Mouse (Mus musculus): ENCODE results near the gene Bbof1.

The Bbof1 gene

DNA sequence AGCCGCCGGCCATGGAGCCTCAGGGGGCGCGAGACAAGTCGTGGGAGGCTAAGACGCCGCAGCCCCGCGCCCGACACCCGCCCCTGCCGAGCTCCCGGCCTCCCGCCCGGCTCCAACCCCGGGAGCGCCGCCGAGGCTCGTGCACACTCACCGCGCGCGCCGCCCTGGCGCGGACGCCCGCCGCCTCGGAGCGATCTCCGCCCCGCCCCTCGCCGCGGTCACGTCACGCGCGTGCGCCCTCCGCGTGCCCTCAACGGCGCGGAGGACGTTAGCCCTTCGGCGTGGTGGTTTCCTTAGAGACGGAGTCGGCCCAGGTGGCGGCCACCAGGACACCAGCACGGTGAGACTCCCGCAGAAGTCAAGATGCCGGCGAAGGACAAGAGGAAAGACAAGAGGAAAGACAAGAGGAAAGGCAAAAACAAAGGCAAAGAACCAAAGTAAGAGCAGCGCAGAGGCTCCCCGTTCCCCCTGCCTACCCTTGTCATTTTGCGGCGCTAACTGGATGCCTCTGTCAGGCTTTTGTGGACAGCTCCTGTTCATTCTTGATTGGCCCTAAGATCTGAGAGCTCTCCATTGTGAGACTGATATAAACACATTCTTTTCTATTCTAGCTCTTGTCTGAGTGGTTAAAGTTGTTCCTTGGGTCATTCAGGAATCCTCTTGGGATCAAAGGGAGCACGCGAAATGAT lies at the start of gene Bbof1, which contains the start of gene Entpd5:
Gene Bbof1, plus strand, starts transcription at position 253 of the 689 bp plus-strand sequence.
Gene Entpd5, minus strand, starts transcription at position 211 of the 689 bp plus-strand sequence.
- peak; percentile 85 for DNase-seq (ENCODE audit: low spot score)

- DNase-seq (ENCODE audit: low spot score), result peak; percentile 84
Measured at GRCm38 (mm10) chr12:84361555-84362489, 47.0 kb upstream of the Bbof1 start, which contains the start of the genes Coq6 and Fam161b. Gene Coq6, plus strand, starts transcription at chr12:84361657. Gene Fam161b, minus strand, starts transcription at chr12:84361833.

GRCm38 (mm10) chr12:84362872-84363271 lies 46.0 kb upstream of the Bbof1 start:
- no peak for DNase-seq (ENCODE audit: low spot score)

- DNase-seq (ENCODE audit: low spot score), result no peak
Measured at GRCm38 (mm10) chr12:84364291-84364690, 44.6 kb upstream of the Bbof1 start.

- DNase-seq (ENCODE audit: low spot score), result no peak
Measured at GRCm38 (mm10) chr12:84365137-84365536, 43.7 kb upstream of the Bbof1 start.

DNA sequence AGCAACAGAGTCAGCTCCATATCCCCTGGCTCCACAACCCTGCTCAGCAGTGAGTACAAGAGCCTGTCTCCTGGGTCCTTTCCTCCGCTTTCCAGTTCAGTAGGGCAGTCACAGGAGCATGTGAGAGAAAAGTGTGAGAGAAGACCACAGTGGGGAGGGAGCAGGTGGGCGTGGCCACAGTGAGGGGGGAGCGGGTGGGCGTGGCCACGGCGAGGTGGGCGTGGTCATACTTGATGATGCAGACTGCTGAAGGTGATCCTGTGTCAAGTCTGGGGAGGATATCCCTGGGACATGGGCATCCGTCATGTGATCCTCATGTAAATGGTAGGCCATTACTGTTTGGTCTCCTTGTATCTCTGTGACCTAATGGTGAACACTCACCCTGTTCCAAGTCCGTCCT lies 41.9 kb upstream of the Bbof1 start:
- no peak for DNase-seq (ENCODE audit: low spot score)

- DNase-seq (ENCODE audit: low spot score), result no peak
Measured at GRCm38 (mm10) chr12:84371647-84372046, 37.2 kb upstream of the Bbof1 start.

GRCm38 (mm10) chr12:84373831-84374481 lies 34.9 kb upstream of the Bbof1 start:
- DNase-seq (ENCODE audit: low spot score), result no peak

DNA sequence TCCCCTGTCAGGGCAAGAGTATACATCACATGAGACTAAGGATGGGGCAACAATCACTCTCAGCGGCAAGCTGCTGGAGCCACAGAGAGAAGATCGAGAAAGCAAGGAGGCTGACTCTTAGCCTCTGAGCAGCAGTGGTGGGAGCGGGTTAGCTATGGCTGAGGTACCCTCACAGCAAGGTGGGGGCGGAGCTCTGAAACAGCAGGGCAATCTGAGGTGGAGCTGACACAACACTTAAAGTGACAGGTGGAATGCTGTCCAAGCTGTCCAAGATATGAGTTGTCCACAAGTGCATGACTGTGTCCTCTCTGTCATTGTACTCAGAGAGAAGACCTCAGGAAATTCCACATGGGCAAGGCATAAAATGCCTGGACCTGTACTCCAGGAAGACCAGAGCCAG lies 26.5 kb upstream of the Bbof1 start:
- no peak for DNase-seq (ENCODE audit: low spot score)

- no peak for DNase-seq (ENCODE audit: low spot score)
Measured at GRCm38 (mm10) chr12:84384644-84385081, 24.2 kb upstream of the Bbof1 start.

DNA sequence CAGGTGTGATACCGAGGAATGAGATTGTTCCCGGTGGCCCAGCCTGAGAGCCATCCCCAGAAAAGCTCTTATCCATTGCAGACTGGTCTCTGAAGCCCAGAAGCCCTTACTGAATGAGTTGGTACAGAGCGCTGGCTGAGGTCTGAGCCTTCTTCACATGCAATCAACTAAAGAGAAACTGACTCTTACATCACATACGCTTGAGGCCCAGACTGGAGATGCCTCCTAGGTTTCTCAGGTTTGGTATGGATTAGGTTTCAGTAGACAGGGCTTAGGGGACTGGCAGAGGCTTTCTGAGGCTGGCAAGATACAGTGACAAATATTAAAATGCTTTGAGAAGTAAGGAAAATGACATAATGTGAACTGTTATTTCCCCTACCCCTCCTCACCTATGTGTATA lies 23.5 kb upstream of the Bbof1 start:
- DNase-seq (ENCODE audit: low spot score), result no peak

- DNase-seq (ENCODE audit: low spot score), result no peak
Measured at GRCm38 (mm10) chr12:84388097-84388496, 20.8 kb upstream of the Bbof1 start.

DNA sequence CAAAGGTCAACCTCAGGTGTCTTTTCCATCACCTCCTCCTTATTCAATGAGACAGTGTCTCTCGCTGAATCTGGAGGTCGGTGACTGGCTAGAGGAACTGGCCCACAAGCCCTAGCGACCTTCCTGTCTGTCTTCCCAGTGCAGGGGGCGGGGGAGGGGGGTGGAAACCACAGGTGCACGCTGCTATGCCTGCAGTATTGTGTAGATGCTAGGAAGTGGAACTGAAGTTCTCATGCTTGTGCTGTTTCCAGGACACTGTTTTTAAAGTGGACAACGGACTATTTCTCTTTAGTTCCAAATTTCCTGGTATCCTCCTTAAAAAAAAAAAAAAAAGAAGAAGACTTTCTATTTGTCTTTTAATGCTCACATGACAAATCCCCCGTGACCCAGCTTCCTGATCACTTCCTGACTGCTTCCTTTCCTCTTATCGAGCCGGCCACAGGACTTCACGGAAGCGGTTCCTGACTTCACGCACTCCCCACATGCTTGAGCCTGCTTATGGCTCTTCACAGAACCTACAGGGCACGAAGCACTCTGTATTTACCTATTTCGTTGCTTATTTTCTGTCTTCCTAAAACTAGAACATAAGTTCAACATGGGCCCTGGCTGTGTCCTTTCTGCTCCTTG lies 20.0 kb upstream of the Bbof1 start:
- no peak for DNase-seq (ENCODE audit: low spot score)

GRCm38 (mm10) chr12:84390336-84390735 lies 18.5 kb upstream of the Bbof1 start:
- DNase-seq (ENCODE audit: low spot score), result no peak

- DNase-seq (ENCODE audit: low spot score), result no peak
Measured at GRCm38 (mm10) chr12:84392681-84393080, 16.2 kb upstream of the Bbof1 start.

DNA sequence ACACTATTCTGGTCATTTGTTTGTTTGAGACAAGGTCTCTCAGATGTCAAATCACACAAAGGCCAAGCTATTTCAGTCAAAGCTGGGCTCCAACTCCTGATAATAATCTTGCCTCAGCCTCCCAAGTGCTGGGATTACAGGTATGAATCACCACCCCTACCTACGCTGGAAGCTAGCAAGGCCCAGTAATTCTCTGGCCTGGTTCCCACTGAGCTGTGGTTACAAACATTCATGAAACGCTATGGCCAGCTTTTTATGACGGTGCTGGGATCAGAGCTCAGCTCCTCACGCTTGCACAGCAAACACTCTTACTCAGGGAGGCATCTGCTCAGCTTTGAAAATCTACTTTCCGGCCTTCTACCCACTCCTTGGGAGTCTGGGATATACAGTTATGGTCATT lies 15.0 kb upstream of the Bbof1 start:
- DNase-seq (ENCODE audit: low spot score), result no peak

DNA sequence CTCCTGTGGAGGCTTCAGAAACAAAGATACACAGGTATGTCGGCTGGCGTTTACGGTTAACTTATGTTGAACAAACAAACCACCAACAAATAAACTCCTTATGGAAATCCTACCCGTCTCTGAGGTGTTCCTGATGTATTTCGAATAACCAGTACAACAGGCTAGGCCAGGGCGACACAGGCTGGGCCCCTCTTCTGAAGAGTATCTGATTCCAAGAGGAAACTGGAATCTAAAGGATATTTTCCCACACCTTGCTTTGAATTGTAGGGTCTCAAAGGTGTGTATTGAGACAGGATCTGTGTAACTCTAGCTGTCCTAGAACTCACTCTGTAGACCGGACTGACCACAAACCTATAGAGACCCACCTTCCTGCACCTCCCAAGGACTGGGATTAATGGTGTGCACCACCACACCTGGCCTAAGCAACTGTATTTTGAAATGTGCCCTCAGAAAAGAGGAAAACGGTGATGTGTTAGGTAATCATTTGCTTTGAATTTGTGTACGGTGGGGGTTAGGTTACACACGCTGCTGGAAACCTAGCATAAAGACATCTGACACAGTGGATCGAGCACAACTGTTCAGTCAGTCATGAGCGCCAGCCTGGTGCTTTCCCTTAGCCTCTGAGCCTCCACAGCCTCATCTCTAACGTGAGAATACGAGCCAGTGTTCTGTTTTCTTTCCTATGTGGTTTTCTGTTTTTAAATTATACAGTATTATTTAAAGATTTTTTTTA lies 11.8 kb upstream of the Bbof1 start:
- DNase-seq (ENCODE audit: low spot score), result no peak

DNA sequence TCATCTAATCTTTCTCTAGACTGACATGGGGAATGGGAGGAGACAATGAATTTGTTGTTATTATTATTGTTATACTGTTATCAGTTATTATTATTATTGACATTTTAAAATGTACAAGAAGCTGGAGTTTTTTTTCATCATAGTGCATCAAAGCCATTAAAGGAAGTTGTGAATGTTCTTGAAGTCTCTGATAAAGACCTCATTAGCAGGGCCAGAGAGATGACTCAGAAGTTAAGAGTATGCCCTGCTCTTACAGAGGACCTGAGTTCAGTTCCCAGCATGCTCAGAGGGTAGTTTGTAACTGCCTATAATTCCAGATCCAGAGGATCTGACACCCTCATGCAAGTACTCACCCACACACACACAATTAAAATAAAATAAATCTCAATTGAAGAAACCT lies 11.2 kb upstream of the Bbof1 start:
- no peak for DNase-seq (ENCODE audit: low spot score)

- DNase-seq (ENCODE audit: low spot score), result no peak
Measured at GRCm38 (mm10) chr12:84398629-84399028, 10.2 kb upstream of the Bbof1 start.

- no peak for DNase-seq (ENCODE audit: low spot score)
Measured at GRCm38 (mm10) chr12:84399135-84399534, 9.7 kb upstream of the Bbof1 start.

DNA sequence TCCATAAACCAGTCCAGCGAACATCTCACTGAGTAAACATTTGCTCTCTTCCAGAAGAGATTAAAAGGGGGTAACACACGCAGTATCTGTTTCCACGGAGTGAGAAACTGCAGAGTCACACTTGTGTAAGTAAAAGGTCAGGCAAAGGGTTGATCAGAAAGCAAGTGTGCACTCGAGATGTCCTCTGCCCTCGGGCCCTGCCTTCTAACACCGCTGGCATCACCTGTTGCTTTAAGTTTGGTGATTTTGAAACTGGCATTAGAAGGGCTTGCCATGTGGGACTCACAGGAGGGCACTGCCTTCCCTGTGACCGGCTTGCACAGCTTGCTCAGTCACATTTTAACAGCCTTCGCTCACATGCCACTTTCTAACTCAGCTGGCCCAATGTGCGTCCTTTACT lies 9.2 kb upstream of the Bbof1 start:
- DNase-seq (ENCODE audit: low spot score), result no peak

All from spleen, adult 12 weeks (tissue).